Mouse (Mus musculus) lung, embryonic 14.5 days (tissue): Measurements from ENCODE around the gene Ctcf. TPM values are rescaled to one million over a fixed set of nuclear protein-coding genes. Genes with fewer than 3 reads are reported as not detected.

ENCODE experiments used
- ATAC-seq: fragments of 200-750 bp; cut with Nextera tagmentation; 2 replicates; pipeline ENCODE4 v1.8.0; 2017; ENCODE audit warnings: mild to moderate bottlenecking, moderate TSS enrichment, moderate library complexity; ENCODE audit not compliant: insufficient read depth
- DNase-seq: peaks from one replicate; pipeline ENCODE4 v3.0.0-alpha.2; 2015
- H3K27ac ChIP-seq: fragments of 300-500 bp; sonication (generic); 2 replicates; pipeline ENCODE4 v1.5.1; 2014; ENCODE audit warnings: low read depth, mild to moderate bottlenecking, moderate library complexity
- H3K27me3 ChIP-seq: fragments of 300-500 bp; sonication (generic); 2 replicates; pipeline ENCODE4 v1.6.1; 2014; ENCODE audit warnings: low read length, control low read depth; ENCODE audit not compliant: insufficient read depth
- H3K36me3 ChIP-seq: fragments of 300-500 bp; sonication (generic); 2 replicates; pipeline ENCODE4 v1.6.1; 2014; ENCODE audit warnings: control low read depth; ENCODE audit not compliant: insufficient read depth
- H3K4me1 ChIP-seq: fragments of 300-500 bp; sonication (generic); 2 replicates; pipeline ENCODE4 v1.6.1; 2014; ENCODE audit warnings: antibody characterized with exemption, control low read depth; ENCODE audit not compliant: insufficient read depth
- H3K4me2 ChIP-seq: fragments of 300-500 bp; sonication (generic); 2 replicates; pipeline ENCODE4 v1.6.1; 2014; ENCODE audit warnings: mild to moderate bottlenecking
- H3K4me3 ChIP-seq: fragments of 300-500 bp; sonication (generic); 2 replicates; pipeline ENCODE4 v1.5.1; 2014; ENCODE audit warnings: low read depth, low read length
- H3K9ac ChIP-seq: fragments of 300-500 bp; sonication (generic); 2 replicates; pipeline ENCODE4 v1.6.1; 2014
- H3K9me3 ChIP-seq: fragments of 300-500 bp; sonication (generic); 2 replicates; pipeline ENCODE4 v1.6.1; 2016; ENCODE audit warnings: low read depth, low read length, control low read depth
- CTCF ChIP-seq: IDR thresholded peaks from 2 replicates; pipeline ENCODE4 v1.5.1; 2016; ENCODE audit warnings: antibody characterized with exemption, low read depth
- whole genome bisulfite sequencing: fragments of 180-500 bp; shearing (Covaris S2); extraction: QIAGEN DNeasy Blood & Tissue Kit; methylation state at CpG from one replicate; pipeline ENCODE4 v1.1.7; 2014; 5-methylcytosine and 5-hydroxymethylcytosine counted together
- polyA plus RNA-seq: library from polyadenylated mRNA; unstranded; fragments of >200 nt; fragmentation: Nextera tagmentation; extraction: Ambion mirVana; gene quantifications from 2 replicates; pipeline ENCODE4 v1.2.1, GENCODE M21; 2014

Gene Ctcf
- polyA plus RNA-seq, 1 experiment from 2014 or later: 129 TPM

DNA sequence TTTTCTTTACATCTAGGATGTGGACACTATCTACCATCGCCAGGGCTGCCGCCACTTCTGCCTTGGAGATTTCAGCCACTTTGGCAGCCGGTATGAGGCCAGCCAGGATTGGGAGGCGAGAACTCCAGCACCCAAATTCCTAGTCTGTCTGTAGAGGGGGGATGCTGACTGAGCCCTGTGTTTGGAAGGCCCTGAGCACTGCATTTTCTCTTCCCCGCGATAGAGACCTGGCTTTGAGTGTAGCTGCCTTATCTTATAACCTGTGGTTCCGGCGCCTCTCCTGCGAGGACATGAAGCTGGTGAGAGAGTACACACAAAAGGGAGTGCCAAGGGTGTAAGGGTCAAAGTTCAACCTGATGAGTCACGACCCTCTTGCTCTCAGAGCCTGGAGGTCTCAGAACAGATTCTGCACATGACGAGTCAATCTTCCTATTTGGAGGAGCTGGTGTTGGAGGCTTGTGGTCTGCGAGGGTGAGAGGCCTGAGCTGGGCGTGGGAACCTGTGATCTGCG lies 51.9 kb downstream of the Ctcf start:
- H3K27ac ChIP-seq: no peak overlapping the region
- no peaks in the 10 kb centered on the region for H3K9me3 ChIP-seq
- ATAC-seq (no peak), DNase-seq (no peak)
- no peak overlapping the region for H3K4me2 ChIP-seq
- H3K36me3 ChIP-seq: peaks cover 11% of the 10 kb centered on the region
- H3K9ac ChIP-seq: no peak overlapping the region
- 46% methylated on average over 14 of the region's 14 CpGs for WGBS
- H3K4me3 ChIP-seq: no peak overlapping the region
- no peaks in the 10 kb centered on the region for H3K27me3 ChIP-seq
- no peaks in the 10 kb centered on the region for H3K4me1 ChIP-seq
- no peak for TF ChIP-seq CTCF

DNA sequence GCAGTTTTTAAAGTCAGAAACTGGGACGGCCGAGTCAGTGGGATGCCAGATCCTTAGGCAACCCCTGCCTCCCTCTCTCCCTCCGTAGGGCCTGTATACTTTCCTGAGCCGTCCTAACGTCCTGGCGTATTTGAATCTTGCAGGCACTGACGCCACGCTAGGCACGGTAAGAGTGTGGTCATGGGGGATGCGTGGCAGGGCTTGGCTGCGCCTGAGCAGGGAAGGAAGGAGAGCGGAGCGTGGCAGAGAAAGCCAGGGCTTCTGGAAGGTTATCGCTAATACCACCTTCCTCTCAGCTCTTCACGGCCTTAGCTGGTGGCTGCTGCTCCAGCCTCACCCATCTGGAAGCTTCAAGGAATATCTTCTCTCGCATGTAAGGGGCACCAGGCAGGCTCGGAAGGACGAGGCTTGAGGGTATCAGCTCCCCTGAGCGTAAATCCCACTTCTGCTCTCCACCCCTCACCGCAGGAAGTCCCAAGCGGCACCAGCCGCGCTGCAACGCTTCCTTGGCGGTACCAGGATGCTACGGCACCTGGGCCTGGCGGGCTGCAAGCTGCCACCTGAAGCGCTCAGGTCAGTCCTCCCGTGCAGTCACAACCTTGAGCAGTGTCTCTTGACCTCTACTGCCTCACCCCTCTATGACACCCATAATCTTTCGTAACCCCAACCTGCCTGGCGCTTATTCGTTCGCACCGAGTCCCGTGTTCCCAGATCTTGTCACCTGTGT lies 53.1 kb downstream of the Ctcf start:
- ATAC-seq (no peak), DNase-seq (no peak)
- Histone ChIP-seq H3K27ac (no peak overlapping the region), H3K4me1 (0 out of 2 replicates have a peak, but pooled peaks cover 7% of the 10 kb centered on the region), H3K9ac (no peak overlapping the region), H3K4me3 (no peak overlapping the region), H3K27me3 (no peaks in the 10 kb centered on the region), H3K9me3 (no peaks in the 10 kb centered on the region), H3K36me3 (peaks cover under 1% of the 10 kb centered on the region; the same call in 1 of the 2 replicates), H3K4me2 (no peak overlapping the region)
- no peak for TF ChIP-seq CTCF
- WGBS: 52% methylated on average over 34 of the region's 35 CpGs

DNA sequence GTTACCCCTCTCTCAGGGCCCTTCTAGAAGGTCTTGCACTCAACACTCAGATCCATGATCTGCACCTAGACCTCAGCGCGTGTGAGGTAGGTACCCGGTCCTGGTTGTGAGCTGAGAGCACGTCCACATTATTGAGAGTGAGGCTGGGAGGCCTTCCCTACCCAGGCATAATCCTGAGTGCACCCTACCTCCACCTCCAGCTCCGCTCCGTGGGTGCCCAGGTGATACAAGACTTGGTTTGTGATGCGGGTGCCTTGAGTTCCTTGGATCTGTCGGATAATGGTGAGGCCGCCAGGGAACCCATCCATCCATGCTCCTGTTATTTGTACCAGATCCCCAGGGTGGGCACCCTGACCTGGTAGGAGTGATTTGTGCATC lies 53.6 kb downstream of the Ctcf start:
- Histone ChIP-seq H3K27me3 (no peaks in the 10 kb centered on the region), H3K4me2 (no peak overlapping the region), H3K36me3 (no peaks in the 10 kb centered on the region), H3K27ac (no peak overlapping the region), H3K9me3 (no peaks in the 10 kb centered on the region), H3K4me3 (no peak overlapping the region), H3K9ac (no peak overlapping the region), H3K4me1 (0 out of 2 replicates have a peak, but pooled peaks cover 7% of the 10 kb centered on the region)
- WGBS: 83% methylated on average over 9 of the region's 9 CpGs
- no peak for TF ChIP-seq CTCF
- DNase-seq (no peak), ATAC-seq (no peak)

DNA sequence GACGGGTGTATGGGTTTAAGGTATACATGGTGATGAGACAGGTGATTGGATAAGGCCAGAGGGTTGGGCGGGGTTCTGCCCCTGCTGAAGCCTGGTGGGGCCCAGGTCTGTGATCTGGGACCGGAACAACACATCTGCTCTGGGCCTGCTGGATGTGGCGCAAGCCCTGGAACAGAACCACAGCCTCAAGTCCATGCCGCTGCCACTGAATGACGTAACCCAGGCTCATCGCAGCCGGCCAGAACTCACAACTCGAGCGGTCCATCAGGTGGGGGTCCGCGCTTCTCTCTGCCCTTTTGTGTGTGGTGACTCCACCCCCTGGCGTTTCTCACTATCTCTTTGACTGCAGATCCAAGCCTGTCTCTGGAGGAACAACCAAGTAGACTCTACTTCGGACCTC lies 54.6 kb downstream of the Ctcf start:
- no peaks in the 10 kb centered on the region for H3K27me3 ChIP-seq
- no peak for ATAC-seq

DNA sequence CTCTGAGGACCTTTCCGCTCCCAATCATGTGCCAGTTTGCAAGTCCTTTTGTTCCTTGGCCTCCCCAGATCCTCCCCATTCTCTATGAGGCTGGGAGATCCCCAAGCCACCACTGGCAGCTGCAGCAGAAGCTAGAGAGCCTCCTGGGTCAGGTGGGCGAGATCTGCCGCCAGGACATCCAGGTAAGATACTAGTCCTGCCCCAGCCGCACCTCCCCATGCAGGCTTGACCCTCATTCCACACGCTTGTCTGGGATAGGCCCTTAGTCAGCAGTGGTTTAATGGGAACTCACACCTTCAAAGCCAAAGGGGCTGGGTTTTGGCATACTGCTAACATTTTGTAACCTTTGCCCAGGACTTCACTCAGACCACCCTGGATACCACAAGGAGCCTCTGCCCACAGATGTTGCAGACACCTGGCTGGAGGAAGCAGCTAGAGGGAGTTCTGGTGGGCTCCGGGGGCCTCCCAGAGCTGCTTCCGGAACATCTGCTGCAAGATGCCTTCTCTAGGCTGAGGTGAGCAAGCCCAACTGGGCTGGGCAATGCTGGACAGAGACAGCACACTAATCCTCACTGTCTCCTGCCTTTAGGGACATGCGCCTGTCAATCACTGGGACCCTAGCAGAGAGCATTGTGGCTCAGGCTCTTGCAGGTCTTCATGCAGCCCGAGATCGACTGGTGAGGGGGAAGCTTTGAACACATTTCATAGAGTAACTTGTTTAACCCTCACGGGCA lies 56.2 kb downstream of the Ctcf start:
- H3K27me3 ChIP-seq: no peaks in the 10 kb centered on the region
- H3K4me3 ChIP-seq: no peak overlapping the region
- H3K4me1 ChIP-seq: 0 out of 2 replicates have a peak, but pooled peaks cover 7% of the 10 kb centered on the region
- no peak for TF ChIP-seq CTCF
- no peak overlapping the region for H3K9ac ChIP-seq
- H3K9me3 ChIP-seq: no peaks in the 10 kb centered on the region
- DNase-seq (no peak), ATAC-seq (no peak)
- no peak overlapping the region for H3K27ac ChIP-seq
- peaks cover 8% of the 10 kb centered on the region; the same call in 1 of the 2 replicates for H3K36me3 ChIP-seq
- H3K4me2 ChIP-seq: no peak overlapping the region
- 87% methylated on average over 11 of the region's 11 CpGs for WGBS

More for the DNA sequence above, 54.6 kb downstream of the Ctcf start:
- Histone ChIP-seq H3K4me1 (0 out of 2 replicates have a peak, but pooled peaks cover 7% of the 10 kb centered on the region), H3K4me3 (no peak overlapping the region), H3K9ac (no peak overlapping the region), H3K9me3 (no peaks in the 10 kb centered on the region), H3K36me3 (no peaks in the 10 kb centered on the region), H3K4me2 (no peak overlapping the region), H3K27ac (no peak overlapping the region)
- WGBS: 77% methylated on average over 14 of the region's 14 CpGs
- no peak for TF ChIP-seq CTCF
- DNase-seq: no peak

DNA sequence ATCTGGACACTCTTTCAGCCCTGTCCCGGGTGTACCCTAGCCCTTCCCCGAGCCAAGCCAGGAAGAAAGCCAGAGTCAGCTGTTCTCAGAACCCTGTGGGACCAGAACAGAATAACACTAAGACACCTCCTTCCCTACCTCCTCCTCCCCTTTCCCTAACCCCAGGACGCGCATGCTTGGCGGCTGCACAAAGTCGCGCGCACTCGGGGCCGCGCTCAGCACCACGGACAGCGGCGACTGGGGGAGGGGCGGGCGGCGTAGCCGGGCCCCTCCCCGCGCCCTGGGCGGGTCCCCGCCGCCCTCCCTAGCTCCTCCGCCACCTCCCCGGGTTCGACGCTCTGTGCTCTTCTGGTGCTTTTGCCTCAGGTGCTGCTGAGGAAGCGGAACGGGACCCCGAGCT lies 57.3 kb downstream of the Ctcf start:
- H3K9ac ChIP-seq: no peak overlapping the region; the same call in 1 of the 2 replicates
- H3K27me3 ChIP-seq: no peaks in the 10 kb centered on the region
- TF ChIP-seq CTCF: no peak
- peak; percentile 52 for ATAC-seq
- DNase-seq: peak; percentile 73
- H3K36me3 ChIP-seq: peaks cover 18% of the 10 kb centered on the region; the same call in 1 of the 2 replicates
- 2% methylated on average over 30 of the region's 30 CpGs for WGBS
- H3K4me1 ChIP-seq: 0 out of 2 replicates have a peak, but pooled peaks cover 7% of the 10 kb centered on the region
- H3K4me3 ChIP-seq: peak overlapping the region; percentile 44
- no peak overlapping the region for H3K27ac ChIP-seq
- H3K4me2 ChIP-seq: peak overlapping the region; percentile 90
- H3K9me3 ChIP-seq: no peaks in the 10 kb centered on the region
